Mouse (Mus musculus): Measurements from ENCODE around the gene Cggbp1.
A peak's percentile ranks its signal among the peaks of the same experiment; 100 is the strongest.
"Not testable (repeated sequence)": the region's sequence is repeated elsewhere in the genome, so short reads cannot be mapped to it uniquely, and the experiment has no call there.

Gene Cggbp1

GRCm38 (mm10) chr16:64851563-64852362, at the start of gene Cggbp1, which contains the start of gene Zfp654:
Cggbp1 (plus strand) TSS chr16:64851996.
Zfp654 (minus strand) TSS chr16:64851652.
- peak; percentile 99 for DNase-seq (ENCODE audit: low spot score)

GRCm38 (mm10) chr16:64803041-64803440, 48.8 kb upstream of the Cggbp1 start:
- DNase-seq (ENCODE audit: low spot score), result no peak

GRCm38 (mm10) chr16:64817094-64817765, 34.6 kb upstream of the Cggbp1 start:
- DNase-seq (ENCODE audit: low spot score), result peak; percentile 16

GRCm38 (mm10) chr16:64823890-64824289, 27.9 kb upstream of the Cggbp1 start:
- DNase-seq (ENCODE audit: low spot score), result no peak

GRCm38 (mm10) chr16:64824474-64824873, 27.3 kb upstream of the Cggbp1 start:
- no peak for DNase-seq (ENCODE audit: low spot score)

- DNase-seq (ENCODE audit: low spot score), result no peak
Measured at GRCm38 (mm10) chr16:64830291-64830690, 21.5 kb upstream of the Cggbp1 start.

GRCm38 (mm10) chr16:64835996-64836545, 15.7 kb upstream of the Cggbp1 start:
- no peak for DNase-seq (ENCODE audit: low spot score)

- DNase-seq (ENCODE audit: low spot score), result no peak
Measured at GRCm38 (mm10) chr16:64836709-64837108, 15.1 kb upstream of the Cggbp1 start.

- peak; percentile 67 for DNase-seq (ENCODE audit: low spot score)
Measured at GRCm38 (mm10) chr16:64841481-64842373, 10.1 kb upstream of the Cggbp1 start.

GRCm38 (mm10) chr16:64842374-64842729, 9.4 kb upstream of the Cggbp1 start:
- no peak for DNase-seq (ENCODE audit: low spot score)

- DNase-seq (ENCODE audit: low spot score), result no peak
Measured at GRCm38 (mm10) chr16:64845947-64846346, 5.8 kb upstream of the Cggbp1 start.

GRCm38 (mm10) chr16:64850287-64851084, 1.3 kb upstream of the Cggbp1 start:
- DNase-seq (ENCODE audit: low spot score), result no peak

GRCm38 (mm10) chr16:64851085-64851562, 672 bp upstream of the Cggbp1 start:
- DNase-seq (ENCODE audit: low spot score), result peak; percentile 35

GRCm38 (mm10) chr16:64852441-64852871, 660 bp downstream of the Cggbp1 start:
- no peak for DNase-seq (ENCODE audit: low spot score)

- DNase-seq (ENCODE audit: low spot score), result no peak
Measured at GRCm38 (mm10) chr16:64852891-64853290, 1.1 kb downstream of the Cggbp1 start.

- no peak for DNase-seq (ENCODE audit: low spot score)
Measured at GRCm38 (mm10) chr16:64856946-64857345, 5.2 kb downstream of the Cggbp1 start.

- DNase-seq (ENCODE audit: low spot score), result not testable (repeated sequence)
Measured at GRCm38 (mm10) chr16:64865841-64866240, 14.0 kb downstream of the Cggbp1 start.

GRCm38 (mm10) chr16:64868613-64869012, 16.8 kb downstream of the Cggbp1 start:
- no peak for DNase-seq (ENCODE audit: low spot score)

- DNase-seq (ENCODE audit: low spot score), result no peak
Measured at GRCm38 (mm10) chr16:64869621-64870020, 17.8 kb downstream of the Cggbp1 start.

- DNase-seq (ENCODE audit: low spot score), result no peak
Measured at GRCm38 (mm10) chr16:64872296-64872695, 20.5 kb downstream of the Cggbp1 start.

GRCm38 (mm10) chr16:64872841-64873240, 21.0 kb downstream of the Cggbp1 start:
- DNase-seq (ENCODE audit: low spot score), result no peak
